Mouse (Mus musculus): ENCODE data around the gene Sptlc2. TPM values are rescaled to one million over a fixed set of nuclear protein-coding genes. Genes with fewer than 3 reads are reported as not detected.

Gene Sptlc2
- polyA plus RNA-seq, 1 experiment: 22.4 TPM

- Histone ChIP-seq H3K4me1 (ENCODE audit: control insufficient read depth, insufficient read depth, low read length) (no peaks in the 10 kb centered on the region), H3K4me3 (ENCODE audit: insufficient read depth, low read length) (no peak overlapping the region), H3K27ac (ENCODE audit: insufficient read depth, low read length) (no peak overlapping the region)
- TF ChIP-seq POLR2A (IDR thresholded peaks at IDR 0.05; ENCODE audit: extremely low read depth, insufficient read depth, low read length) (no peak), CTCF (IDR thresholded peaks at IDR 0.05; ENCODE audit: extremely low read depth, insufficient read depth, low read length) (no peak)
Measured at GRCm38 (mm10) chr12:87399119-87399819, 11.1 kb upstream of the Sptlc2 start.

GRCm38 (mm10) chr12:87397811-87398417 is 9.8 kb upstream of the Sptlc2 start:
- no peaks in the 10 kb centered on the region for H3K4me1 ChIP-seq (ENCODE audit: control insufficient read depth, insufficient read depth, low read length)
- TF ChIP-seq CTCF (IDR thresholded peaks at IDR 0.05; ENCODE audit: extremely low read depth, insufficient read depth, low read length) (no peak), POLR2A (IDR thresholded peaks at IDR 0.05; ENCODE audit: extremely low read depth, insufficient read depth, low read length) (no peak)
- no peak overlapping the region for H3K4me3 ChIP-seq (ENCODE audit: insufficient read depth, low read length)

GRCm38 (mm10) chr12:87397126-87397525 is 9.0 kb upstream of the Sptlc2 start:
- no peak overlapping the region for H3K27ac ChIP-seq (ENCODE audit: insufficient read depth, low read length)
- H3K4me3 ChIP-seq (ENCODE audit: insufficient read depth, low read length): no peak overlapping the region
- no peaks in the 10 kb centered on the region for H3K4me1 ChIP-seq (ENCODE audit: control insufficient read depth, insufficient read depth, low read length)
- TF ChIP-seq POLR2A (IDR thresholded peaks at IDR 0.05; ENCODE audit: extremely low read depth, insufficient read depth, low read length) (no peak), CTCF (IDR thresholded peaks at IDR 0.05; ENCODE audit: extremely low read depth, insufficient read depth, low read length) (no peak)

More at GRCm38 (mm10) chr12:87397811-87398417, 9.8 kb upstream of the Sptlc2 start:
- no peak overlapping the region for H3K27ac ChIP-seq (ENCODE audit: insufficient read depth, low read length)

GRCm38 (mm10) chr12:87394316-87394715 is 6.2 kb upstream of the Sptlc2 start:
- H3K4me1 ChIP-seq (ENCODE audit: control insufficient read depth, insufficient read depth, low read length): no peaks in the 10 kb centered on the region
- H3K4me3 ChIP-seq (ENCODE audit: insufficient read depth, low read length): no peak overlapping the region
- TF ChIP-seq CTCF (IDR thresholded peaks at IDR 0.05; ENCODE audit: extremely low read depth, insufficient read depth, low read length) (no peak), POLR2A (IDR thresholded peaks at IDR 0.05; ENCODE audit: extremely low read depth, insufficient read depth, low read length) (no peak)
- H3K27ac ChIP-seq (ENCODE audit: insufficient read depth, low read length): no peak overlapping the region

- H3K27ac ChIP-seq (ENCODE audit: insufficient read depth, low read length): no peak overlapping the region
- TF ChIP-seq POLR2A (IDR thresholded peaks at IDR 0.05; ENCODE audit: extremely low read depth, insufficient read depth, low read length): no peak
- TF ChIP-seq CTCF (IDR thresholded peaks at IDR 0.05; ENCODE audit: extremely low read depth, insufficient read depth, low read length): no peak
- no peak overlapping the region for H3K4me3 ChIP-seq (ENCODE audit: insufficient read depth, low read length)
- H3K4me1 ChIP-seq (ENCODE audit: control insufficient read depth, insufficient read depth, low read length): no peaks in the 10 kb centered on the region
Measured at GRCm38 (mm10) chr12:87393447-87394145, 5.4 kb upstream of the Sptlc2 start.

- Histone ChIP-seq H3K4me3 (ENCODE audit: insufficient read depth, low read length) (no peak overlapping the region), H3K27ac (ENCODE audit: insufficient read depth, low read length) (no peak overlapping the region), H3K4me1 (ENCODE audit: control insufficient read depth, insufficient read depth, low read length) (peaks cover 3% of the 10 kb centered on the region; the same call in 1 of the 2 replicates)
- no peak for TF ChIP-seq CTCF (IDR thresholded peaks at IDR 0.05; ENCODE audit: extremely low read depth, insufficient read depth, low read length)
- TF ChIP-seq POLR2A (IDR thresholded peaks at IDR 0.05; ENCODE audit: extremely low read depth, insufficient read depth, low read length): no peak
Measured at GRCm38 (mm10) chr12:87391355-87391754, 3.2 kb upstream of the Sptlc2 start.

GRCm38 (mm10) chr12:87389231-87389630 is 1.1 kb upstream of the Sptlc2 start:
- no peak overlapping the region for H3K27ac ChIP-seq (ENCODE audit: insufficient read depth, low read length)
- H3K4me3 ChIP-seq (ENCODE audit: insufficient read depth, low read length): no peak overlapping the region
- TF ChIP-seq CTCF (IDR thresholded peaks at IDR 0.05; ENCODE audit: extremely low read depth, insufficient read depth, low read length): no peak
- TF ChIP-seq POLR2A (IDR thresholded peaks at IDR 0.05; ENCODE audit: extremely low read depth, insufficient read depth, low read length): no peak
- H3K4me1 ChIP-seq (ENCODE audit: control insufficient read depth, insufficient read depth, low read length): peaks cover 3% of the 10 kb centered on the region; the same call in 1 of the 2 replicates

- H3K4me3 ChIP-seq (ENCODE audit: insufficient read depth, low read length): peak overlapping the region; percentile 21
- H3K4me1 ChIP-seq (ENCODE audit: control insufficient read depth, insufficient read depth, low read length): peaks cover 3% of the 10 kb centered on the region; the same call in 1 of the 2 replicates
- H3K27ac ChIP-seq (ENCODE audit: insufficient read depth, low read length): peak overlapping the region; percentile 48; the same call in 1 of the 2 replicates
- TF ChIP-seq CTCF (IDR thresholded peaks at IDR 0.05; ENCODE audit: extremely low read depth, insufficient read depth, low read length) (no peak), POLR2A (IDR thresholded peaks at IDR 0.05; ENCODE audit: extremely low read depth, insufficient read depth, low read length) (no peak)
Measured at GRCm38 (mm10) chr12:87387171-87388121, 709 bp downstream of the Sptlc2 start.

GRCm38 (mm10) chr12:87385051-87385450 is 3.1 kb downstream of the Sptlc2 start:
- Histone ChIP-seq H3K4me1 (ENCODE audit: control insufficient read depth, insufficient read depth, low read length) (peaks cover 3% of the 10 kb centered on the region; the same call in 1 of the 2 replicates), H3K4me3 (ENCODE audit: insufficient read depth, low read length) (no peak overlapping the region), H3K27ac (ENCODE audit: insufficient read depth, low read length) (no peak overlapping the region)
- TF ChIP-seq CTCF (IDR thresholded peaks at IDR 0.05; ENCODE audit: extremely low read depth, insufficient read depth, low read length) (no peak), POLR2A (IDR thresholded peaks at IDR 0.05; ENCODE audit: extremely low read depth, insufficient read depth, low read length) (no peak)

All from cortical plate, adult 2 months (tissue).